Mouse (Mus musculus) G1E (cell line): ENCODE results near the gene Cmc1.

ENCODE experiments used
- CTCF ChIP-seq: IDR thresholded peaks from 2 replicates; pipeline ENCODE4 v1.5.1; 2012; ENCODE audit warnings: low read depth, low read length, inconsistent platforms, mixed read lengths
- GATA1 ChIP-seq: IDR thresholded peaks from 2 replicates; pipeline ENCODE4 v1.6.1; 2012; ENCODE audit warnings: borderline replicate concordance, low read length, inconsistent platforms, mixed read lengths
- GATA2 ChIP-seq: IDR thresholded peaks from 2 replicates; pipeline ENCODE4 v1.6.1; 2012; ENCODE audit warnings: low read depth, low read length, inconsistent platforms, borderline replicate concordance
- TAL1 ChIP-seq: conservative IDR thresholded peaks from 2 replicates; pipeline ENCODE4 v1.6.1; 2012; ENCODE audit warnings: low read depth, low read length, inconsistent platforms, mixed read lengths

GRCm38 (mm10) chr9:118043581-118043980 lies 106.4 kb downstream of the Cmc1 start:
- TF ChIP-seq CTCF, result no peak
- TF ChIP-seq GATA2, result no peak
- no peak for TF ChIP-seq TAL1
- TF ChIP-seq GATA1, result no peak
